Mouse (Mus musculus): ENCODE measurements at regions not wholly inside any gene's neighbourhood (a gene's known extent, or its start where the extent isn't known, plus 50 kb on each side); places are given as distances from the start of the nearest gene placed in this dataset.

DNA sequence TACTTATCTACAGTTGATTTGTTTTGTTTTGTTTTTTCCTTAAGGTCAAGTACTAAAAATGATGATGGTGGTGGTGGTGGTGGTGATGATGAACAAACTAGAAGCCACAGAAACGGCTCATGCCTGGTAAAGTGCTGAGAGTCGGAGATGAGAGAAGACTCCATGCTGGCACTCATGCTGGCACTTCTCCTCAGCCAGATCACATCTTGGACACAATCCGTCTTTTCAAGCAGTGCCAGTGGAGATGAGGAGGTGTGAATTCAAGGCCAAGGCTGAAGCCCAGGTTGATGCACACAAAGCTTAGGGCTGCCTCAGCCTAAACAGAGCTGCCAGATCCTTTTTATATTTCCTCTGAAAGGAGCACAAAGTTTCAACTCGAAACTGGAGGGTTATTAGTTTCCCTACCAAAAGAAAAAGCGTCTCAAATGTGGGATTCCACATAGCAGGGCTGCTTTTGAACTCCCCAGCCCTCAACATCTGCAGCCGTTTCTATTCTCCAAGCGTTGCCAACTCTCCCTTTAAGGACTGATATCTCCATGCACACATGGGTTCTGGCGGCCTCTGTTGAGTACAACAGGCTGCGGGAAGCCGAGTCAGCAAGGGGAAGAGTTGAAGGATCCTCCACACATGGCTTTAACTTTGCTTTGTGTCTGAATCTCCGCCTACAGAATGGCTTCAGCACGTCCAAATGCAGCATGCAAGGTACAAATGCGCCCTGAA lies 373.2 kb downstream of the Efna5 start:
- DNase-seq (peak; percentile 59), ATAC-seq (ENCODE audit: insufficient read depth) (no peak)
- no peaks in the 10 kb centered on the region for H3K27me3 ChIP-seq (ENCODE audit: insufficient read depth, low read length)
- no peak overlapping the region for H3K27ac ChIP-seq (ENCODE audit: low read depth)
- no peaks in the 10 kb centered on the region for H3K36me3 ChIP-seq (ENCODE audit: insufficient read depth)
- H3K9me3 ChIP-seq (ENCODE audit: low read depth, low read length), result no peaks in the 10 kb centered on the region
- H3K4me2 ChIP-seq, result no peak overlapping the region
- H3K9ac ChIP-seq, result no peak overlapping the region
- no peaks in the 10 kb centered on the region for H3K4me1 ChIP-seq (ENCODE audit: insufficient read depth)
- no peak overlapping the region for H3K4me3 ChIP-seq (ENCODE audit: low read depth, low read length)
- TF ChIP-seq CTCF (IDR thresholded peaks at IDR 0.05; ENCODE audit: low read depth), result no peak
- 59% methylated on average over 13 of the region's 13 CpGs for WGBS

DNA sequence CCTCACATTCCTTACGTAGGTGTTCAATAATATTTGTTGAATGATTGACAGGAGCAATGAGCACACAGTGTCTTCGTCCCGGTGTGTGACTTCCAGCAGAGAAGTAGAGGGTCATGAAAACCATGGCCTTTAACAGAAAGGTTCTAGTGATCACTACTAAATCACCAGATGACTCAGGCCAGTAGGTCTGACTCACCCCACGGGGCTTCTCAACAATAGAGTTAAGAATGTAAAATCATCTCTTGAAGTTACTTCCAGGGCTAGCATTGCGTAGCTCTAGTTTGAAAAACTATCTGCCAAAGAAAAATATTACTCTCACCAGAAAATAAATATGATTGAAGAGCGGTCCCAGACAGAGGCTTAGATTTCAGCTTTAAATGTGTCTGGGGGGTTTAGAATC lies 376.4 kb downstream of the Efna5 start:
- H3K9ac ChIP-seq, result no peak overlapping the region
- no peak for ATAC-seq (ENCODE audit: insufficient read depth)
- no peak for DNase-seq

DNA sequence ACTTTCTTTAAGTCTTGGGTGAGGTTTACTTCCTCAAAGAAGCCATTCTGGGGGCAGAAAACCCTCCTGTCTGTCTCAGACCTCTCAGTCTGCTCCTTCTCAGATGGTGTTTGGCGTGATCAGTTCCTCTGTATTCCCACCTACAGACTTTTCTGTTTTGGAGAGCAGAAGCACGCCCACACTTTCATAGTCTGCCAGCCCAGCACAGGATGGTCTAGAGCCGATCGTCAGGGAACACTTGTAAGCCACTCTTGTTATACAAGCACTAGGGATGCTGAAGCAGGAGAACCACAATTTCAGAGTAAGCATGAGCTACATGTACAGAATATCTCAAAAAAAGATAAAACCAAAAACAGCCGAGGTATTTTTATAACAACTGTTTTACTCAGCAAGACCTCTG lies 410.4 kb downstream of the Efna5 start:
- no peak for ATAC-seq (ENCODE audit: insufficient read depth)
- Histone ChIP-seq H3K4me2 (no peak overlapping the region), H3K4me3 (ENCODE audit: low read depth, low read length) (no peak overlapping the region), H3K36me3 (ENCODE audit: insufficient read depth) (no peaks in the 10 kb centered on the region), H3K27me3 (ENCODE audit: insufficient read depth, low read length) (no peaks in the 10 kb centered on the region), H3K27ac (ENCODE audit: low read depth) (no peak overlapping the region), H3K9ac (no peak overlapping the region), H3K9me3 (ENCODE audit: low read depth, low read length) (no peaks in the 10 kb centered on the region), H3K4me1 (ENCODE audit: insufficient read depth) (no peaks in the 10 kb centered on the region)
- 79% methylated on average over 5 of the region's 5 CpGs for whole genome bisulfite sequencing
- DNase-seq, result no peak
- no peak for TF ChIP-seq CTCF (IDR thresholded peaks at IDR 0.05; ENCODE audit: low read depth)

More for the DNA sequence above, 376.4 kb downstream of the Efna5 start:
- Histone ChIP-seq H3K27ac (ENCODE audit: low read depth) (no peak overlapping the region), H3K9me3 (ENCODE audit: low read depth, low read length) (no peaks in the 10 kb centered on the region), H3K4me2 (no peak overlapping the region), H3K4me1 (ENCODE audit: insufficient read depth) (no peaks in the 10 kb centered on the region), H3K27me3 (ENCODE audit: insufficient read depth, low read length) (no peaks in the 10 kb centered on the region), H3K4me3 (ENCODE audit: low read depth, low read length) (no peak overlapping the region), H3K36me3 (ENCODE audit: insufficient read depth) (no peaks in the 10 kb centered on the region)
- WGBS, result 64% methylated on average over 6 of the region's 6 CpGs
- no peak for TF ChIP-seq CTCF (IDR thresholded peaks at IDR 0.05; ENCODE audit: low read depth)

DNA sequence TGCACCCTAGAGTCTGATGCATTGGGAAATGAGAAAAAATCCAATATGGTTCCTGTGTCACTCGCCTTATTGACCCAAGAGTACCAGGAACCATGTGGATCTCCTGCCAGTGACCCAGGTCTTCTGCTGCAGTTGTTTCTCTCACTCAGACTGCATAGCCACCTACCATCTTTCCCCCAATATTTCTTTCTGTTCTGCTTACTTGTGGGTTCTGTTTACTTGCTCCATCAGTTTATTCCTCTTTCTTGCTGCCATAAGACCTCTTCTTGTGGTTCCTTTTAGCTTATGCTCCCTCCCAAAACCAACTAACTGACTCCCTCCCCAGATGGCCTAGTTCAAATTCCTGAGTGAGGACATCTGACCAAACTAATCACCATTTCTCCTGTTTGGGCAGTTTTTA lies 411.8 kb downstream of the Efna5 start:
- H3K9ac ChIP-seq, result no peak overlapping the region
- WGBS, result 96% methylated on average over 1 of the region's 1 CpGs
- DNase-seq (no peak), ATAC-seq (ENCODE audit: insufficient read depth) (no peak)
- no peaks in the 10 kb centered on the region for H3K4me1 ChIP-seq (ENCODE audit: insufficient read depth)
- H3K27me3 ChIP-seq (ENCODE audit: insufficient read depth, low read length), result no peaks in the 10 kb centered on the region
- no peak overlapping the region for H3K27ac ChIP-seq (ENCODE audit: low read depth)
- TF ChIP-seq CTCF (IDR thresholded peaks at IDR 0.05; ENCODE audit: low read depth), result no peak
- H3K9me3 ChIP-seq (ENCODE audit: low read depth, low read length), result no peaks in the 10 kb centered on the region
- no peak overlapping the region for H3K4me3 ChIP-seq (ENCODE audit: low read depth, low read length)
- no peak overlapping the region for H3K4me2 ChIP-seq
- no peaks in the 10 kb centered on the region for H3K36me3 ChIP-seq (ENCODE audit: insufficient read depth)

DNA sequence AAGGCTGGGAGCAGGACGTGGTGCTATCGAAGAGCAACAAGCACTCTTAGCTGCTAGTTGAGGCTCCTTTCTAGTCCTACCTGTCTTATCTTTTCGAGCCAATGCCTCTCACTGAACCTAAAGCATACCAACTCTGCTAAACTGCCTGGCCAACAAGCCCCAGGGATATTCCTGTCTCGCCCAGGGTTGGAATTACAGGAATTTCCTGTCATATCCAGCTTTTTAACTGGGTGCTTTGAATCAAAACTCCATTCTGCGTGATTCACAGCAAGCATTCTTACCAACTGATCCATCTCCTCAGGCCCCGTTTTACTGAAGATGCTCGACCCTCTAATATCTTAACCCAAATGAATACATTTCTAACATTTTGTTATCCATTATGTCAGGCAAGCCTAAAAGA lies 412.3 kb downstream of the Efna5 start:
- WGBS, result 75% methylated on average over 7 of the region's 7 CpGs
- no peak for DNase-seq
- no peak for TF ChIP-seq CTCF (IDR thresholded peaks at IDR 0.05; ENCODE audit: low read depth)
- Histone ChIP-seq H3K4me3 (ENCODE audit: low read depth, low read length) (no peak overlapping the region), H3K4me2 (no peak overlapping the region), H3K27me3 (ENCODE audit: insufficient read depth, low read length) (no peaks in the 10 kb centered on the region), H3K36me3 (ENCODE audit: insufficient read depth) (no peaks in the 10 kb centered on the region), H3K4me1 (ENCODE audit: insufficient read depth) (no peaks in the 10 kb centered on the region), H3K9me3 (ENCODE audit: low read depth, low read length) (no peaks in the 10 kb centered on the region), H3K27ac (ENCODE audit: low read depth) (no peak overlapping the region), H3K9ac (no peak overlapping the region)
- ATAC-seq (ENCODE audit: insufficient read depth), result no peak

DNA sequence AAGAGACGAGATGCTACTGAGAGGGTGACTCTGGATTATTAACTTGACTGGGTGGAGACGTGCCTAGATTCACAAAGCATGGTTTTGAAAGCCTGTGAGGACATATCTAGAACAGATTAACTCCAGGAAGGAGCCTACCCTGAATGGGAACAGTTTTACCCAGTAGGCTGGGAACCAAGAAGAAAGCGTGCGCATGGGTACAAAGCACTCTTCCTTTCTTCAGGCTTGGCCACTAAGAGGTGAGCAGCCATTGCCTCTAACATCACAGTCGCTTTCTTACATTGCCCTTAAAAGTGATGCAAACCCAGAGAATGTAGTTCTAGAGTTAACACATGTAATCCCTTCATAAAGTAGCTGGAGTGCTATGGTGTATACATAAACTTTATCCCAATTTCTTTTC lies 414.0 kb downstream of the Efna5 start:
- no peak overlapping the region for H3K9ac ChIP-seq
- H3K4me3 ChIP-seq (ENCODE audit: low read depth, low read length), result no peak overlapping the region
- no peak for TF ChIP-seq CTCF (IDR thresholded peaks at IDR 0.05; ENCODE audit: low read depth)
- ATAC-seq (ENCODE audit: insufficient read depth), result no peak
- no peaks in the 10 kb centered on the region for H3K36me3 ChIP-seq (ENCODE audit: insufficient read depth)
- no peaks in the 10 kb centered on the region for H3K9me3 ChIP-seq (ENCODE audit: low read depth, low read length)
- H3K27me3 ChIP-seq (ENCODE audit: insufficient read depth, low read length), result no peaks in the 10 kb centered on the region
- 75% methylated on average over 5 of the region's 5 CpGs for WGBS
- no peak for DNase-seq
- no peak overlapping the region for H3K4me2 ChIP-seq
- H3K4me1 ChIP-seq (ENCODE audit: insufficient read depth), result 0 out of 2 replicates have a peak, but pooled peaks cover 3% of the 10 kb centered on the region
- no peak overlapping the region for H3K27ac ChIP-seq (ENCODE audit: low read depth)

DNA sequence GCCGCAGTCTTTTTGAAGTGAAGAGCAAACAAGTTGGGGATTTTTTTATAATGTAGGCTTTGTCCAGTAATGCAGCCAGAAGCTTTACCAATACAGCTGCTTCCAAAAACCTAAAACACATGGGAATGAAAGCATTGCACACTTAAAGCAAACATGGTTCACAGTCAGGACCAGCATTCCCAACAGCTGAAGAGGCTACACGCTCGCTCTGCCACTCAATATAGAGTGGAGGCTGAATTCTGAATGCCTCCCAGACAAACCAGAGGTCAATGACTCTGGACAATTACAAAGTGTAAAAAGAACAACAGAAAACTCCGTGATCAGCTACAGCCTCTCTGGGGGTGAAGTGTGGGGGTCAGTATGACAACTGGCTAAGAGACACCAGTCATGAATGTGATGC lies 416.1 kb downstream of the Efna5 start:
- Histone ChIP-seq H3K27ac (ENCODE audit: low read depth) (no peak overlapping the region), H3K9me3 (ENCODE audit: low read depth, low read length) (no peaks in the 10 kb centered on the region), H3K27me3 (ENCODE audit: insufficient read depth, low read length) (no peaks in the 10 kb centered on the region), H3K9ac (no peak overlapping the region), H3K4me1 (ENCODE audit: insufficient read depth) (0 out of 2 replicates have a peak, but pooled peaks cover 5% of the 10 kb centered on the region), H3K4me2 (no peak overlapping the region), H3K36me3 (ENCODE audit: insufficient read depth) (no peaks in the 10 kb centered on the region), H3K4me3 (ENCODE audit: low read depth, low read length) (no peak overlapping the region)
- WGBS, result 55% methylated on average over 4 of the region's 4 CpGs
- ATAC-seq (ENCODE audit: insufficient read depth) (peak; percentile 29; the same call in 1 of the 2 replicates), DNase-seq (peak; percentile 18)
- TF ChIP-seq CTCF (IDR thresholded peaks at IDR 0.05; ENCODE audit: low read depth), result no peak
